Mouse (Mus musculus): ENCODE measurements around the gene Clec18a. TPM values are rescaled to one million over a fixed set of nuclear protein-coding genes. Genes with fewer than 3 reads are reported as not detected.
"Not testable (repeated sequence)": the region's sequence is repeated elsewhere in the genome, so short reads cannot be mapped to it uniquely, and the experiment has no call there.

Gene Clec18a
- polyA plus RNA-seq, 1 experiment from 2014 or later, result 94.7 TPM

- Histone ChIP-seq H3K4me3 (ENCODE audit: low read length) (no peak overlapping the region), H3K4me2 (replicated peaks; ENCODE audit: low read depth, low read length) (no peak overlapping the region), H3K9me3 (ENCODE audit: low read length) (no peaks in the 10 kb centered on the region), H3K4me1 (ENCODE audit: insufficient read depth, low read length) (no peaks in the 10 kb centered on the region), H3K9ac (replicated peaks; ENCODE audit: low read length) (no peak overlapping the region), H3K27ac (ENCODE audit: low read length) (no peak overlapping the region), H3K36me3 (ENCODE audit: insufficient read depth, low read length) (peaks cover 91% of the 10 kb centered on the region), H3K27me3 (ENCODE audit: insufficient read depth, low read length) (no peaks in the 10 kb centered on the region)
- 94% methylated on average over 19 of the region's 19 CpGs for WGBS
- no peak; the same call in 1 of the 2 replicates for ATAC-seq (ENCODE audit: low FRiP score, low TSS enrichment)
These were observed 49.7 kb downstream of the Clec18a start for GRCm38 (mm10) chr8:111042546-111042945.

- H3K27ac ChIP-seq (ENCODE audit: low read length), result no peak overlapping the region
- WGBS, result 91% methylated on average over 15 of the region's 15 CpGs
- peaks cover 15% of the 10 kb centered on the region for H3K4me1 ChIP-seq (ENCODE audit: insufficient read depth, low read length)
- no peak overlapping the region for H3K9ac ChIP-seq (replicated peaks; ENCODE audit: low read length)
- H3K4me2 ChIP-seq (replicated peaks; ENCODE audit: low read depth, low read length), result no peak overlapping the region
- no peaks in the 10 kb centered on the region for H3K9me3 ChIP-seq (ENCODE audit: low read length)
- ATAC-seq (ENCODE audit: low FRiP score, low TSS enrichment), result no peak
- no peak overlapping the region for H3K4me3 ChIP-seq (ENCODE audit: low read length)
- H3K36me3 ChIP-seq (ENCODE audit: insufficient read depth, low read length), result peaks cover 44% of the 10 kb centered on the region
- H3K27me3 ChIP-seq (ENCODE audit: insufficient read depth, low read length), result 0 out of 2 replicates have a peak, but pooled peaks cover 2% of the 10 kb centered on the region
These were observed 55.6 kb downstream of the Clec18a start for GRCm38 (mm10) chr8:111036591-111036990.

GRCm38 (mm10) chr8:111034276-111034675 is 58.0 kb downstream of the Clec18a start:
- Histone ChIP-seq H3K4me3 (ENCODE audit: low read length) (peak overlapping the region; percentile 70), H3K4me2 (replicated peaks; ENCODE audit: low read depth, low read length) (peak overlapping the region; percentile 72), H3K36me3 (ENCODE audit: insufficient read depth, low read length) (peaks cover 25% of the 10 kb centered on the region), H3K4me1 (ENCODE audit: insufficient read depth, low read length) (peaks cover 15% of the 10 kb centered on the region), H3K9ac (replicated peaks; ENCODE audit: low read length) (peak overlapping the region; percentile 73), H3K9me3 (ENCODE audit: low read length) (no peaks in the 10 kb centered on the region), H3K27me3 (ENCODE audit: insufficient read depth, low read length) (0 out of 2 replicates have a peak, but pooled peaks cover 4% of the 10 kb centered on the region), H3K27ac (ENCODE audit: low read length) (peak overlapping the region; percentile 66)
- ATAC-seq (ENCODE audit: low FRiP score, low TSS enrichment), result no peak
- WGBS, result 17% methylated on average over 12 of the region's 12 CpGs

GRCm38 (mm10) chr8:111033482-111034215 is 58.6 kb downstream of the Clec18a start:
- Histone ChIP-seq H3K27ac (ENCODE audit: low read length) (peak overlapping the region; percentile 66), H3K9me3 (ENCODE audit: low read length) (no peaks in the 10 kb centered on the region), H3K4me1 (ENCODE audit: insufficient read depth, low read length) (peaks cover 15% of the 10 kb centered on the region), H3K4me2 (replicated peaks; ENCODE audit: low read depth, low read length) (peak overlapping the region; percentile 72), H3K9ac (replicated peaks; ENCODE audit: low read length) (peak overlapping the region; percentile 73), H3K27me3 (ENCODE audit: insufficient read depth, low read length) (0 out of 2 replicates have a peak, but pooled peaks cover 4% of the 10 kb centered on the region), H3K4me3 (ENCODE audit: low read length) (peak overlapping the region; percentile 70), H3K36me3 (ENCODE audit: insufficient read depth, low read length) (peaks cover 19% of the 10 kb centered on the region)
- peak; percentile 99 for ATAC-seq (ENCODE audit: low FRiP score, low TSS enrichment)
- 5% methylated on average over 37 of the region's 37 CpGs for WGBS

GRCm38 (mm10) chr8:111032916-111033315 is 59.3 kb downstream of the Clec18a start, which contains the start of gene Aars:
Gene Aars, plus strand, starts transcription at chr8:111033144.
- Histone ChIP-seq H3K36me3 (ENCODE audit: insufficient read depth, low read length) (peaks cover 13% of the 10 kb centered on the region), H3K27me3 (ENCODE audit: insufficient read depth, low read length) (0 out of 2 replicates have a peak, but pooled peaks cover 4% of the 10 kb centered on the region), H3K9ac (replicated peaks; ENCODE audit: low read length) (peak within 1 kb of the TSS; percentile 73), H3K4me2 (replicated peaks; ENCODE audit: low read depth, low read length) (peak within 1 kb of the TSS; percentile 72), H3K4me3 (ENCODE audit: low read length) (peak within 1 kb of the TSS; percentile 70), H3K27ac (ENCODE audit: low read length) (peak within 1 kb of the TSS; percentile 66), H3K4me1 (ENCODE audit: insufficient read depth, low read length) (peaks cover 15% of the 10 kb centered on the region), H3K9me3 (ENCODE audit: low read length) (no peaks in the 10 kb centered on the region)
- 95% methylated on average over 7 of the region's 7 CpGs for WGBS
- no peak for ATAC-seq (ENCODE audit: low FRiP score, low TSS enrichment)

- 94% methylated on average over 19 of the region's 19 CpGs for WGBS
- no peaks in the 10 kb centered on the region for H3K9me3 ChIP-seq (ENCODE audit: low read length)
- H3K4me1 ChIP-seq (ENCODE audit: insufficient read depth, low read length), result peaks cover 15% of the 10 kb centered on the region
- H3K27me3 ChIP-seq (ENCODE audit: insufficient read depth, low read length), result 0 out of 2 replicates have a peak, but pooled peaks cover 4% of the 10 kb centered on the region
- peaks cover 3% of the 10 kb centered on the region; the same call in 1 of the 2 replicates for H3K36me3 ChIP-seq (ENCODE audit: insufficient read depth, low read length)
- H3K4me3 ChIP-seq (ENCODE audit: low read length), result no peak within 1 kb of the TSS
- H3K9ac ChIP-seq (replicated peaks; ENCODE audit: low read length), result no peak within 1 kb of the TSS
- H3K27ac ChIP-seq (ENCODE audit: low read length), result no peak within 1 kb of the TSS
- no peak for ATAC-seq (ENCODE audit: low FRiP score, low TSS enrichment)
- no peak within 1 kb of the TSS for H3K4me2 ChIP-seq (replicated peaks; ENCODE audit: low read depth, low read length)
These were observed 60.7 kb downstream of the Clec18a start, which contains the start of gene Ddx19b for GRCm38 (mm10) chr8:111031572-111031971. Gene Ddx19b, minus strand, starts transcription at chr8:111031751.

- H3K27me3 ChIP-seq (ENCODE audit: insufficient read depth, low read length), result 0 out of 2 replicates have a peak, but pooled peaks cover 4% of the 10 kb centered on the region
- H3K4me2 ChIP-seq (replicated peaks; ENCODE audit: low read depth, low read length), result no peak overlapping the region
- no peak overlapping the region for H3K9ac ChIP-seq (replicated peaks; ENCODE audit: low read length)
- peaks cover 8% of the 10 kb centered on the region for H3K4me1 ChIP-seq (ENCODE audit: insufficient read depth, low read length)
- H3K36me3 ChIP-seq (ENCODE audit: insufficient read depth, low read length), result no peaks in the 10 kb centered on the region
- no peak overlapping the region for H3K4me3 ChIP-seq (ENCODE audit: low read length)
- ATAC-seq (ENCODE audit: low FRiP score, low TSS enrichment), result no peak
- H3K27ac ChIP-seq (ENCODE audit: low read length), result no peak overlapping the region
- WGBS, result 81% methylated on average over 6 of the region's 6 CpGs
- no peaks in the 10 kb centered on the region for H3K9me3 ChIP-seq (ENCODE audit: low read length)
These were observed 62.2 kb downstream of the Clec18a start for GRCm38 (mm10) chr8:111030045-111030444.

GRCm38 (mm10) chr8:111029589-111029988 is 62.6 kb downstream of the Clec18a start:
- H3K27ac ChIP-seq (ENCODE audit: low read length), result no peak overlapping the region
- WGBS, result 54% methylated on average over 4 of the region's 4 CpGs
- no peak for ATAC-seq (ENCODE audit: low FRiP score, low TSS enrichment)
- H3K4me1 ChIP-seq (ENCODE audit: insufficient read depth, low read length), result peaks cover 3% of the 10 kb centered on the region
- H3K36me3 ChIP-seq (ENCODE audit: insufficient read depth, low read length), result no peaks in the 10 kb centered on the region
- H3K9ac ChIP-seq (replicated peaks; ENCODE audit: low read length), result no peak overlapping the region
- no peak overlapping the region for H3K4me2 ChIP-seq (replicated peaks; ENCODE audit: low read depth, low read length)
- H3K4me3 ChIP-seq (ENCODE audit: low read length), result no peak overlapping the region
- 0 out of 2 replicates have a peak, but pooled peaks cover 4% of the 10 kb centered on the region for H3K27me3 ChIP-seq (ENCODE audit: insufficient read depth, low read length)
- H3K9me3 ChIP-seq (ENCODE audit: low read length), result no peaks in the 10 kb centered on the region

- Histone ChIP-seq H3K36me3 (ENCODE audit: insufficient read depth, low read length) (no peaks in the 10 kb centered on the region), H3K4me1 (ENCODE audit: insufficient read depth, low read length) (no peaks in the 10 kb centered on the region), H3K9ac (replicated peaks; ENCODE audit: low read length) (peak overlapping the region; percentile 78), H3K9me3 (ENCODE audit: low read length) (no peaks in the 10 kb centered on the region), H3K27ac (ENCODE audit: low read length) (peak overlapping the region; percentile 76), H3K27me3 (ENCODE audit: insufficient read depth, low read length) (0 out of 2 replicates have a peak, but pooled peaks cover 4% of the 10 kb centered on the region), H3K4me2 (replicated peaks; ENCODE audit: low read depth, low read length) (peak overlapping the region; percentile 73), H3K4me3 (ENCODE audit: low read length) (peak overlapping the region; percentile 78)
- ATAC-seq (ENCODE audit: low FRiP score, low TSS enrichment), result peak; percentile 97
- WGBS, result under 1% methylated on average over 31 of the region's 31 CpGs
These were observed 64.8 kb downstream of the Clec18a start for GRCm38 (mm10) chr8:111027391-111027937.

- H3K36me3 ChIP-seq (ENCODE audit: insufficient read depth, low read length); H3K27me3 ChIP-seq (ENCODE audit: insufficient read depth, low read length); H3K27ac ChIP-seq (ENCODE audit: low read length); ATAC-seq (ENCODE audit: low FRiP score, low TSS enrichment); H3K4me2 ChIP-seq (replicated peaks; ENCODE audit: low read depth, low read length); H3K4me1 ChIP-seq (ENCODE audit: insufficient read depth, low read length); H3K9ac ChIP-seq (replicated peaks; ENCODE audit: low read length); H3K9me3 ChIP-seq (ENCODE audit: low read length); H3K4me3 ChIP-seq (ENCODE audit: low read length): not testable (repeated sequence)
- 93% methylated on average over 1 of the region's 2 CpGs for WGBS
These were observed 65.6 kb downstream of the Clec18a start for GRCm38 (mm10) chr8:111026609-111027008.

Data from kidney, embryonic 16.5 days (tissue).